Mouse (Mus musculus): ENCODE measurements around the gene Prss54. TPM values are rescaled to one million over a fixed set of nuclear protein-coding genes. Genes with fewer than 3 reads are reported as not detected.

The Prss54 gene
- total and polyA plus RNA-seq, 2 experiments from 2014 or later = not detected

DNA sequence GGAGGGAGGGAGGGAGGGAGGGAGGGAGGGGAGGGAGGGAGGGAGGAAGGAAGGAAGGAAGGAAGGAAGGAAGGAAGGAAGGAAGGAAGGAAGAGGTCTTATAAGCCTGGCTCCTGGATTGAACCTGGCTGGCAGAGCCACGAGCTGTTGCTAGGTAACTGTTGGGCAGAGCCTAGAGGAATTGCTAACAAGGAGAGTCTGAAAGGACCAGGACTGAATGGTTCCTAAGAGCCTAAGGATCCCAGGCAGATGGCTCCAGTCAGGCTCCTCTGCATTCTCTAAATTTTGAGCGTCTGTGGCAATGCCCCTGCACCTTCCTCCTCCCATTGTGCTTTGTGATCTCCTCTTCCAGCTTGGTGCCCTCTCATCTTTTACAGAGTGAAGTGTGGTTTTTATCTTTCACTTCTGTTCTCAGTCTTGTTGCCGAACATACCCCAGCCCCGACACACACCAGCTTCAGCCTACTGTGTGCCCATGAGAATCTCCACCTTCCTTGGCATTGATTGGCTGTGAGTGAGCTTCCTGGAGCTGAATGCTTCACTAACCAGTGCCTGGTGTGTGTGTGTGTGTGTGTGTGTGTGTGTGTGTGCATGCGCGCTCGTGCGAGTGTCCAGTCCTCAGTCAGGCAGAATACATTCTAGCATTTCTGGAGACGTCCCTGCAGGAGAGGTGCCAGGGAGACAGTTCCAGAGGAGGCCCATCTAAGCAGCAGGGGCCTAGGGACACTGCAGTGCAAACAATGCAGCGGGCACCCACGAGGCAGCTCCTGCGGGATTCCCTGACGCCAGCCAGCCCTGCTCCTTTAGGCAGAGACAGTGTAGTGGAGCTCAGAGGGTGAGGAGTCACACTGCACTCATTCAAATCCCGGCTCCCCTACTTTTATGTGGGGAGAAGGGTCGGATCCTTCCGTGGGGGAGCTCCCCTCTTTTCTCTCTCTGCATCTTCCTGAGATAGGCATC is 26.0 kb downstream of the Prss54 start:
- TF ChIP-seq CTCF (IDR thresholded peaks at IDR 0.05) = no peak
- Histone ChIP-seq H3K36me3 (ENCODE audit: insufficient read depth, low read length) (no peaks in the 10 kb centered on the region), H3K27me3 (ENCODE audit: insufficient read depth, low read length) (no peaks in the 10 kb centered on the region), H3K4me2 (ENCODE audit: low read depth, low read length, poor library complexity, severe bottlenecking) (peak overlapping the region; percentile 19; the same call in 1 of the 2 replicates), H3K4me3 (ENCODE audit: low read depth, low read length) (no peak overlapping the region), H3K4me1 (ENCODE audit: insufficient read depth, low read length) (0 out of 2 replicates have a peak, but pooled peaks cover 4% of the 10 kb centered on the region), H3K27ac (ENCODE audit: low read depth, low read length) (peak overlapping the region; percentile 77), H3K9me3 (ENCODE audit: low read length) (no peaks in the 10 kb centered on the region), H3K9ac (replicated peaks; ENCODE audit: low read length, poor library complexity, severe bottlenecking) (no peak overlapping the region)
- peak; percentile 79 for ATAC-seq (ENCODE audit: low FRiP score)
- WGBS = 35% methylated on average over 16 of the region's 16 CpGs
- DNase-seq (ENCODE audit: low spot score) = peak; percentile 81

DNA sequence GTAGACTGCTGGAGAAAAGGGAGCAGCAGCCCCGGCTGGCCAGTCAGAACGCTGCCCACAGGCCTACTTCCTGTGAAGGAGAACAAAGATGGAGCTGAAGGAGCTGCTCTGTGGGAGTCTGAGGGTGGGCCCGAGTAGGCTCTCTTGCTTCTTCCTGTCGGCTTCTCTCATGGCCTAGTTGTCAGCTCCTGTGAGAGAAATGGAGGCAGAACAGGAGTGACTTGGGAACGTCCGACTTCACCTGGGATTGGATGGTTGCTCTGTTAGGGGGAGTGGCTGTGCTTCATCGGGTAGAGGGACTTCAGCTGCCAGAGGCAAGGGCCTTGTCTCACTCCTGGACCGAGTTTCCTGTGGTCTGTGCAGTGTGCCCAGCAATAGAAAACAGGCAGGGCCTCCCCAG is 28.2 kb downstream of the Prss54 start:
- no peak overlapping the region for H3K9ac ChIP-seq (replicated peaks; ENCODE audit: low read length, poor library complexity, severe bottlenecking)
- 0 out of 2 replicates have a peak, but pooled peaks cover 4% of the 10 kb centered on the region for H3K4me1 ChIP-seq (ENCODE audit: insufficient read depth, low read length)
- 73% methylated on average over 8 of the region's 8 CpGs for WGBS
- DNase-seq (ENCODE audit: low spot score) (no peak), ATAC-seq (ENCODE audit: low FRiP score) (no peak)
- H3K9me3 ChIP-seq (ENCODE audit: low read length) = no peaks in the 10 kb centered on the region
- no peak overlapping the region for H3K4me3 ChIP-seq (ENCODE audit: low read depth, low read length)
- H3K27me3 ChIP-seq (ENCODE audit: insufficient read depth, low read length) = no peaks in the 10 kb centered on the region
- H3K4me2 ChIP-seq (ENCODE audit: low read depth, low read length, poor library complexity, severe bottlenecking) = no peak overlapping the region
- TF ChIP-seq CTCF (IDR thresholded peaks at IDR 0.05) = no peak
- no peak overlapping the region for H3K27ac ChIP-seq (ENCODE audit: low read depth, low read length)
- no peaks in the 10 kb centered on the region for H3K36me3 ChIP-seq (ENCODE audit: insufficient read depth, low read length)

DNA sequence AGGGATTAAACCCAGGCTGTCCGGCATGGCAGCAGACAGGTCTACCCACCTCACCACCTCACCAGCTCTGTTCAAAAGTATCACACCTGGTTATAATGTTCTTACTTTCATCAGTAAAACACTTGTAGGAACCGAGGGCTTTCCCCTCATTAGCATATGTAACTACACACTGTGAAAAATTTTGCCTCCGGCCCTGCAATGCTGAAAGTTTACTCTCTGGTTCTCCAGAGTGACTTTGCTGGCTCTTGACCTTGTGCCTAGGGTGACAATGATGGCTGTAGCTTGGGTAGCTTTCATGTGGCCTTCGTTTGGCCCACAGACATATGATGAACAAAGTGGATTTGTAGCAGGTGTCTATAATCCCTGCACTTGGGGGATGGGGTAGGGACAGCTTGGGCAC is 29.2 kb downstream of the Prss54 start:
- Histone ChIP-seq H3K4me1 (ENCODE audit: insufficient read depth, low read length) (0 out of 2 replicates have a peak, but pooled peaks cover 4% of the 10 kb centered on the region), H3K27ac (ENCODE audit: low read depth, low read length) (no peak overlapping the region), H3K9ac (replicated peaks; ENCODE audit: low read length, poor library complexity, severe bottlenecking) (no peak overlapping the region), H3K4me3 (ENCODE audit: low read depth, low read length) (no peak overlapping the region), H3K36me3 (ENCODE audit: insufficient read depth, low read length) (no peaks in the 10 kb centered on the region), H3K9me3 (ENCODE audit: low read length) (no peaks in the 10 kb centered on the region), H3K4me2 (ENCODE audit: low read depth, low read length, poor library complexity, severe bottlenecking) (no peak overlapping the region), H3K27me3 (ENCODE audit: insufficient read depth, low read length) (no peaks in the 10 kb centered on the region)
- WGBS = 87% methylated on average over 4 of the region's 4 CpGs
- TF ChIP-seq CTCF (IDR thresholded peaks at IDR 0.05) = no peak
- DNase-seq (ENCODE audit: low spot score) (no peak), ATAC-seq (ENCODE audit: low FRiP score) (no peak)

DNA sequence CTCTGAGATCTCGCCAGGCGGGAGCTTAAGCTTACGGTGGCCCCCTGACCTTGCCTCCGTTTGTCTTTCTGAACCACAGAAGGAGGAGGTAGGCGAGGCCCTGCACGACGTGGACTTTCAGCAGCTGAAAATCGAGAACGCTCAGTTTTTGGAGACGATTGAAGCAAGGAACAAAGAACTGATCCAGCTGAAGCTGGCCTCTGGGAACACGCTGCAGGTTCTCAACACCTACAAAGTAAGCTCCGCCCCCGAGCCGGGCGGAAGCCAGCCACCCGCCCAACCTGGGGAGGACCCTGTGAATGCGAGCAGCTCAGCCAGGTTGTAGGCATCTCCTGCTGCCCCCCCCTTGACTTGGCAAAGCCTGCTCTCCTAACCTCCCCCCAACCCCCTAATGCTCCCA is 30.3 kb downstream of the Prss54 start:
- no peak overlapping the region for H3K4me2 ChIP-seq (ENCODE audit: low read depth, low read length, poor library complexity, severe bottlenecking)
- H3K27ac ChIP-seq (ENCODE audit: low read depth, low read length) = no peak overlapping the region
- no peaks in the 10 kb centered on the region for H3K36me3 ChIP-seq (ENCODE audit: insufficient read depth, low read length)
- no peaks in the 10 kb centered on the region for H3K27me3 ChIP-seq (ENCODE audit: insufficient read depth, low read length)
- TF ChIP-seq CTCF (IDR thresholded peaks at IDR 0.05) = no peak
- H3K4me1 ChIP-seq (ENCODE audit: insufficient read depth, low read length) = 0 out of 2 replicates have a peak, but pooled peaks cover 4% of the 10 kb centered on the region
- DNase-seq (ENCODE audit: low spot score) (no peak), ATAC-seq (ENCODE audit: low FRiP score) (no peak)
- H3K9me3 ChIP-seq (ENCODE audit: low read length) = no peaks in the 10 kb centered on the region
- no peak overlapping the region for H3K9ac ChIP-seq (replicated peaks; ENCODE audit: low read length, poor library complexity, severe bottlenecking)
- no peak overlapping the region for H3K4me3 ChIP-seq (ENCODE audit: low read depth, low read length)
- WGBS = 88% methylated on average over 17 of the region's 17 CpGs

DNA sequence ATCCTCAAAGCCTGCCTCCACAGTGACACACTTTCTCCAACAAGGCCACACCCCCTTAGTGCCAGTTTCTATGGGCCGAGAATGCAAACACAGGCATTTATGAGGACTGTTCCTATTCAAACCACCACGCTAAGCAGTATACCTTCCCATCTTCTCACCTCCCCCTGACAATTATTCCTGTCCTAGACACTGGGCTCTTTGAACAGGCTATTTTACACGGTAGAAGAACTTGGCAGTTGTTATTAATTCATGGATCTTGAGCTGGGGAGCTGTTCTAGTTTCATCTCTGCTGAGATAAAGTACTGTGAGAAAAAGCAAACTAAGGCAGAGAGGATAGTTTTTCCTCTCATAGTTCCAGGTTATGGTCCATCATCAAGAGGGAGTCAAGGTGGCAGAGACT is 33.1 kb downstream of the Prss54 start:
- DNase-seq (ENCODE audit: low spot score) (no peak), ATAC-seq (ENCODE audit: low FRiP score) (no peak)
- no peak overlapping the region for H3K4me3 ChIP-seq (ENCODE audit: low read depth, low read length)
- no peak for TF ChIP-seq CTCF (IDR thresholded peaks at IDR 0.05)
- no peak overlapping the region for H3K9ac ChIP-seq (replicated peaks; ENCODE audit: low read length, poor library complexity, severe bottlenecking)
- no peak overlapping the region for H3K27ac ChIP-seq (ENCODE audit: low read depth, low read length)
- H3K4me2 ChIP-seq (ENCODE audit: low read depth, low read length, poor library complexity, severe bottlenecking) = no peak overlapping the region
- 63% methylated on average over 3 of the region's 3 CpGs for WGBS
- H3K36me3 ChIP-seq (ENCODE audit: insufficient read depth, low read length) = no peaks in the 10 kb centered on the region
- H3K4me1 ChIP-seq (ENCODE audit: insufficient read depth, low read length) = no peaks in the 10 kb centered on the region
- H3K9me3 ChIP-seq (ENCODE audit: low read length) = no peaks in the 10 kb centered on the region
- H3K27me3 ChIP-seq (ENCODE audit: insufficient read depth, low read length) = no peaks in the 10 kb centered on the region

DNA sequence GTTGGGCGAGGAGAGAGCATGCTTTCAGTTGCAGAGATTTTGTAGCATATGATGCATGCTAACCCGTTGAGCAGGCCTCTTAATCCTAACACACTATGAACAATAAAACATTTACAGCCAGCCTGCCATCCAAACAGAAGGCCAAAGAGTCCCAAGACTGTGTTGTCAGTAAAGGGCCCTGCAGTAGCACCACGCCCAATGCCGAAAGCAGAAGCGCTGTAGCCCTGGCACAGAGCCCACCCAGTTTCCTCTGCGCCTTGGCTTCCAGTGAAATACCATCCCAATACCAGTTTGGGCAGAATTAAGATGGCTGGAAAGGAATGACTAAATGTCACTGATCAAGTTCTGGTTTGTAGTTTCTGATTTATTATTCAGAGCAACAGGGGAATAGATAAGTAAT is 33.9 kb downstream of the Prss54 start:
- Histone ChIP-seq H3K27ac (ENCODE audit: low read depth, low read length) (no peak overlapping the region), H3K9me3 (ENCODE audit: low read length) (no peaks in the 10 kb centered on the region), H3K4me3 (ENCODE audit: low read depth, low read length) (no peak overlapping the region), H3K9ac (replicated peaks; ENCODE audit: low read length, poor library complexity, severe bottlenecking) (no peak overlapping the region), H3K27me3 (ENCODE audit: insufficient read depth, low read length) (no peaks in the 10 kb centered on the region), H3K36me3 (ENCODE audit: insufficient read depth, low read length) (no peaks in the 10 kb centered on the region), H3K4me1 (ENCODE audit: insufficient read depth, low read length) (no peaks in the 10 kb centered on the region), H3K4me2 (ENCODE audit: low read depth, low read length, poor library complexity, severe bottlenecking) (no peak overlapping the region)
- TF ChIP-seq CTCF (IDR thresholded peaks at IDR 0.05) = no peak
- no peak for DNase-seq (ENCODE audit: low spot score)
- ATAC-seq (ENCODE audit: low FRiP score) = no peak
- 93% methylated on average over 6 of the region's 6 CpGs for WGBS

Measured in midbrain, postnatal 0 days (tissue).